In the genomic region with DNA sequence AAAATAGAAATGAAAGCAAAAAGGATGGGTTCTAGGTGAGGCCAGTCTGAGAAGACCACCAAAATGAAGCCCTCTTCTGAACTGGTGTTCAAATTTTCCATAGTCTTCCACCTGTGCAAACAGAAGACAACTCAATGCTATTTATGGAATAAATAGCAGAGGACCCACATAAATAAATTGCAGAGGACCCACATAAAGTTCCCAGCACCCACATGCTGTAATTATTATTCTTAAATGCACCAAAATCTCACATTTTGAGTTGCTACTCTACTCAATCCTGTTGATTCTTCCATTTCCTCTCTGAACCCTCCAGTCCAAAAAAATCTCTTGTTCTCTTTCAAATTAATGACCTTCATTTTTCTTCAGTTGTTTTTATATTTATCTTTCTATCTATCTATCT, we compare ENCODE assay signal across 33 mouse cellular contexts. TPM values are rescaled to one million over a fixed set of nuclear protein-coding genes. Genes with fewer than 3 reads are reported as not detected.
"Had no signal": no experiment of that assay in that cellular context is flagged by ENCODE, and none has a peak within 500 bp of the region (broad histone marks: within the 10 kb centered on the region; RNA-seq: fewer than 3 reads in every experiment).

A gene (minus strand): TSS at position 101 of the 400 bp plus-strand sequence.

- H3K4me3 ChIP-seq: embryonic facial prominence, embryonic 10.5 days; embryonic facial prominence, embryonic 12.5 days; embryonic facial prominence, embryonic 13.5 days; embryonic facial prominence, embryonic 15.5 days; erythroblast, embryonic 14.5 days; forebrain, embryonic 12.5 days; forebrain, embryonic 13.5 days; forebrain, embryonic 15.5 days; gastrocnemius, adult 2 months; heart, adult 2 months; heart, embryonic 10.5 days had no signal

- H3K27ac ChIP-seq: embryonic facial prominence, embryonic 10.5 days; embryonic facial prominence, embryonic 12.5 days; embryonic facial prominence, embryonic 13.5 days; embryonic facial prominence, embryonic 15.5 days; forebrain, embryonic 12.5 days; forebrain, embryonic 13.5 days; forebrain, embryonic 15.5 days; gastrocnemius, adult 2 months; heart, adult 2 months; heart, embryonic 10.5 days had no signal

- H3K9ac ChIP-seq: embryonic facial prominence, embryonic 12.5 days; embryonic facial prominence, embryonic 13.5 days; embryonic facial prominence, embryonic 15.5 days; forebrain, embryonic 12.5 days; forebrain, embryonic 13.5 days; forebrain, embryonic 15.5 days; forebrain, postnatal 0 days had no signal

- DNase-seq: cerebellum, adult 8-10 months; cerebellum, adult 9-10 months; cerebellum, adult 9-11 months; cerebellum, postnatal 10 days; cerebellum, postnatal 14 days; cerebellum, postnatal 25 days; cerebellum, postnatal 36 days; embryo, embryonic 11 days; forebrain, postnatal 0 days; gastrocnemius, adult 2 months; gastrocnemius, postnatal 10 days; gastrocnemius, postnatal 14 days; gastrocnemius, postnatal 25 days; gastrocnemius, postnatal 36 days; heart, adult 11 months; heart, adult 18-20 months; heart, adult 2 months had no signal

- H3K27me3 ChIP-seq: embryonic facial prominence, embryonic 12.5 days; embryonic facial prominence, embryonic 13.5 days; embryonic facial prominence, embryonic 15.5 days; forebrain, embryonic 12.5 days; forebrain, embryonic 13.5 days; forebrain, embryonic 15.5 days had no signal

- ATAC-seq: forebrain, embryonic 13.5 days; forebrain, embryonic 14.5 days; forebrain, embryonic 15.5 days; forebrain, embryonic 16.5 days; forebrain, postnatal 0 days had no signal

- H3K4me1 ChIP-seq: embryonic facial prominence, embryonic 10.5 days; embryonic facial prominence, embryonic 12.5 days; embryonic facial prominence, embryonic 13.5 days; embryonic facial prominence, embryonic 15.5 days; forebrain, embryonic 12.5 days; forebrain, embryonic 13.5 days; forebrain, embryonic 15.5 days; heart, embryonic 10.5 days had no signal

- H3K36me3 ChIP-seq: embryonic facial prominence, embryonic 10.5 days; embryonic facial prominence, embryonic 12.5 days; embryonic facial prominence, embryonic 13.5 days; embryonic facial prominence, embryonic 15.5 days; forebrain, embryonic 12.5 days; forebrain, embryonic 15.5 days; heart, embryonic 10.5 days had no signal

- H3K9me3 ChIP-seq: embryonic facial prominence, embryonic 10.5 days; embryonic facial prominence, embryonic 12.5 days; embryonic facial prominence, embryonic 13.5 days; embryonic facial prominence, embryonic 15.5 days; forebrain, embryonic 12.5 days; forebrain, embryonic 13.5 days; forebrain, embryonic 15.5 days; heart, embryonic 10.5 days had no signal

- H3K4me2 ChIP-seq: embryonic facial prominence, embryonic 12.5 days; embryonic facial prominence, embryonic 13.5 days; embryonic facial prominence, embryonic 15.5 days; forebrain, embryonic 12.5 days; forebrain, embryonic 13.5 days; forebrain, embryonic 15.5 days had no signal

RNA-seq across cellular contexts. Expression of the gene that starts here (rescaled TPM):
- polyA plus RNA-seq: cortical plate, adult 2 months; embryonic facial prominence, embryonic 10.5 days; embryonic facial prominence, embryonic 11.5 days; embryonic facial prominence, embryonic 12.5 days; embryonic facial prominence, embryonic 13.5 days; embryonic facial prominence, embryonic 14.5 days; embryonic facial prominence, embryonic 15.5 days; erythroblast, embryonic 14.5 days; forebrain, embryonic 12.5 days; forebrain, embryonic 13.5 days; forebrain, embryonic 14.5 days; forebrain, embryonic 15.5 days; forebrain, embryonic 16.5 days; forebrain, postnatal 0 days; frontal cortex, adult 2 months; gonadal fat pad, adult 2 months; heart, adult 2 months; heart, embryonic 10.5 days had no signal
